Mouse (Mus musculus): ENCODE measurements around the gene Mars. TPM values are rescaled to one million over a fixed set of nuclear protein-coding genes. Genes with fewer than 3 reads are reported as not detected.
A peak's percentile ranks its signal among the peaks of the same experiment; 100 is the strongest.
"Not testable (repeated sequence)": the region's sequence is repeated elsewhere in the genome, so short reads cannot be mapped to it uniquely, and the experiment has no call there.

The Mars gene
- polyA plus RNA-seq, 1 experiment = 65.8 TPM

GRCm38 (mm10) chr10:127317277-127317676 lies 5.7 kb upstream of the Mars start:
- H3K36me3 ChIP-seq (ENCODE audit: control insufficient read depth, insufficient read depth, low read length) = no peaks in the 10 kb centered on the region
- WGBS = 93% methylated on average over 2 of the region's 2 CpGs
- peaks cover 26% of the 10 kb centered on the region for H3K4me1 ChIP-seq (replicated peaks; ENCODE audit: control insufficient read depth, insufficient read depth, low read length)
- no peak overlapping the region for H3K27ac ChIP-seq (ENCODE audit: control insufficient read depth, insufficient read depth, low read length)
- no peak overlapping the region for H3K4me3 ChIP-seq (ENCODE audit: control insufficient read depth, insufficient read depth, low read length)
- DNase-seq = no peak
- TF ChIP-seq CTCF (IDR thresholded peaks at IDR 0.05; ENCODE audit: borderline replicate concordance, control insufficient read depth, extremely low read depth, insufficient read depth, low read length, poor library complexity) = no peak
- no peak for TF ChIP-seq POLR2A (IDR thresholded peaks at IDR 0.05; ENCODE audit: control insufficient read depth, extremely low read depth, insufficient read depth, low read length, poor library complexity)
- H3K27me3 ChIP-seq (ENCODE audit: control insufficient read depth, insufficient read depth, low read length) = no peaks in the 10 kb centered on the region

DNA sequence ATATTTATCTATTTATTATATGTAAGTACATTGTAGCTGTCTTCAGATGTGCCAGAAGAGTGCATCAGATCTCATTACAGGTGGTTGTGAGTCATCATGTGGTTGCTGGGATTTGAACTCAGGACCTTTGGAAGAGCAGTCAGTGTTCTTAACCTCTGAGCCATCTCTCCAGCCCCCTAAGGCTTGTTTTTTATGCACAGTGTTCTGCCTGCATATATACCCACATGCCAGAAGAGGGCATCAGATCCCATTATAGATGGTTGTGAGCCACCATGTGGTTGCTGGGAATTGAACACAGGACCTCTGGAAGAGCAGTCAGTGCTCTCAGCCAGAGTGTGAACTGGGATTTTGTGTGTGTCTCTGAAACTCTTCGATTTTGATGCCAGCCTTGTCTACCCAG lies 3.4 kb upstream of the Mars start:
- not testable (repeated sequence) for H3K4me3 ChIP-seq (ENCODE audit: control insufficient read depth, insufficient read depth, low read length); H3K36me3 ChIP-seq (ENCODE audit: control insufficient read depth, insufficient read depth, low read length); DNase-seq; H3K4me1 ChIP-seq (replicated peaks; ENCODE audit: control insufficient read depth, insufficient read depth, low read length); H3K27ac ChIP-seq (ENCODE audit: control insufficient read depth, insufficient read depth, low read length); H3K27me3 ChIP-seq (ENCODE audit: control insufficient read depth, insufficient read depth, low read length)
- WGBS = 93% methylated on average over 1 of the region's 1 CpGs

GRCm38 (mm10) chr10:127313516-127313915 lies 1.9 kb upstream of the Mars start:
- not testable (repeated sequence) for H3K36me3 ChIP-seq (ENCODE audit: control insufficient read depth, insufficient read depth, low read length); H3K4me3 ChIP-seq (ENCODE audit: control insufficient read depth, insufficient read depth, low read length); DNase-seq; H3K27ac ChIP-seq (ENCODE audit: control insufficient read depth, insufficient read depth, low read length); H3K27me3 ChIP-seq (ENCODE audit: control insufficient read depth, insufficient read depth, low read length); H3K4me1 ChIP-seq (replicated peaks; ENCODE audit: control insufficient read depth, insufficient read depth, low read length)
- WGBS = 99% methylated on average over 5 of the region's 5 CpGs

DNA sequence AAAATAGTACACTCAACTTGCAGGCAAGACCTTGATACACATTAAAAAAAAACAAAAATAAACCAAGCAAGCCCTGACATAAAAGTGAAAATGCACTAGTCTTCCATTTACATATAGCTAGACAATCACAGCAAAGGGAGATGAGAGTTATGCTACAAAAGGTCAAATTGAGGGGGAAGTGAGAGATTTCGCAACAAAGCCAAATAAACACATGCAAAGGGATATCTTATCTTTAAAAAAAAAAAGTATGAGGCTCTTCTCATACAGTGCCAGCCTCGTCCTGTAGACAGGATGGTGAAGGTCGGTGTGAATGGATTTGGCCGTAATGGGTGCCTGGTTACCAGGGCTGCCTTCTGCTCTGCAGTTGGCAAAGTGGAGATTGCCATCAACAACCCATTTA lies 1.3 kb upstream of the Mars start:
- WGBS = 66% methylated on average over 4 of the region's 4 CpGs
- TF ChIP-seq CTCF (IDR thresholded peaks at IDR 0.05; ENCODE audit: borderline replicate concordance, control insufficient read depth, extremely low read depth, insufficient read depth, low read length, poor library complexity) = no peak
- TF ChIP-seq POLR2A (IDR thresholded peaks at IDR 0.05; ENCODE audit: control insufficient read depth, extremely low read depth, insufficient read depth, low read length, poor library complexity) = no peak
- no peak for DNase-seq
- Histone ChIP-seq H3K27me3 (ENCODE audit: control insufficient read depth, insufficient read depth, low read length) (no peaks in the 10 kb centered on the region), H3K4me1 (replicated peaks; ENCODE audit: control insufficient read depth, insufficient read depth, low read length) (0 out of 2 replicates have a peak, but pooled peaks cover 4% of the 10 kb centered on the region), H3K4me3 (ENCODE audit: control insufficient read depth, insufficient read depth, low read length) (no peak overlapping the region), H3K27ac (ENCODE audit: control insufficient read depth, insufficient read depth, low read length) (no peak overlapping the region), H3K36me3 (ENCODE audit: control insufficient read depth, insufficient read depth, low read length) (peaks cover 12% of the 10 kb centered on the region)

- 1% methylated on average over 4 of the region's 4 CpGs for WGBS
- 0 out of 2 replicates have a peak, but pooled peaks cover 4% of the 10 kb centered on the region for H3K4me1 ChIP-seq (replicated peaks; ENCODE audit: control insufficient read depth, insufficient read depth, low read length)
- TF ChIP-seq POLR2A (IDR thresholded peaks at IDR 0.05; ENCODE audit: control insufficient read depth, extremely low read depth, insufficient read depth, low read length, poor library complexity) (no peak), CTCF (IDR thresholded peaks at IDR 0.05; ENCODE audit: borderline replicate concordance, control insufficient read depth, extremely low read depth, insufficient read depth, low read length, poor library complexity) (no peak)
- DNase-seq = peak; percentile 89
- peaks cover 13% of the 10 kb centered on the region for H3K36me3 ChIP-seq (ENCODE audit: control insufficient read depth, insufficient read depth, low read length)
- H3K4me3 ChIP-seq (ENCODE audit: control insufficient read depth, insufficient read depth, low read length) = peak overlapping the region; percentile 93
- no peaks in the 10 kb centered on the region for H3K27me3 ChIP-seq (ENCODE audit: control insufficient read depth, insufficient read depth, low read length)
- H3K27ac ChIP-seq (ENCODE audit: control insufficient read depth, insufficient read depth, low read length) = peak overlapping the region; percentile 70
Observed at GRCm38 (mm10) chr10:127312356-127312676, 730 bp upstream of the Mars start.

DNA sequence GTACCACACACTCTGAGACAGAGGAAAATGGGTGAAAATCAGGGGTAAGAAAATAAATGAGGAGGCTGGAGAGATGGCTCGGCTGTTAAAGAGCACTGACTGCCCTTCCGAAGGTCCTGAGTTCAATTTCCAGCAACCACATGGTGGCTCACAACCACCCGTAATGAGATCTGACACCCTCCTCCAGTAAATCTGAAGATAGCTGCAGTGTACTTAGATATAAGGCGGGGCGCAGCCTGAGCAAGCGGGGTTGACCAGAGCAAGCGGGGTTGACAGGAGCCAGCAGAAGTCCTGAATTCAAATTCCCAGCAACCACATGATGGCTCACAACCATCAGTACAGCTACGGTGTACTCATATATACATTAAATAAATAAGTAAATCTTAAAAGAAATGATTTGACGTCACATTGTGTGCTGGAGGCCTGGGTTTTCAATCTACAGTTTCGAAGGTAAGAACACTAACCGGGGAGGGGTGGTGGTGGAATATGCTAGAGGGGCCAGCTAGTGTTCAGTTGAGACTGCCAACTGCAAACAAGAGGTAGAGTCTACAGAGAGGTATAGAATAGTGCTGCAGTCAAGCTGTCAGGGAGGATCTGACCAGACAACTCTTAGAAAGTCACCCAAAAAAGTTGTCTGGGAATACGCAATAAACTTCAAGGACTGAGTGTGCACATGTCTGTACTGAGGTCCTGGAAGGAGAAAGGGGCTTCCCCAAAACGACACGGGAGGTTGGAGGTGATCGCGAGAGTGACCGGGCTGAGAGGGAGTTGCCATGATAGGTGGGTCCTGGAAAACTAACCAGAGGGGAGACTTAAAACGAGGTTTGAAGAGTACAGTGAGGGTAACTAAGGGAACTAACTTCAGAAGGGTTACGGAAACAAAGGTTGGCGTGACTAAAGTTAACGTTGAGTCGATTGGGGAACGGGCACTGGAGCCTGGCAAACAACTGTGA lies 787 bp downstream of the Mars start:
- no peak overlapping the region for H3K27ac ChIP-seq (ENCODE audit: control insufficient read depth, insufficient read depth, low read length)
- WGBS = 40% methylated on average over 23 of the region's 23 CpGs

GRCm38 (mm10) chr10:127309167-127309566 lies 2.4 kb downstream of the Mars start:
- 94% methylated on average over 3 of the region's 3 CpGs for WGBS
- H3K27me3 ChIP-seq (ENCODE audit: control insufficient read depth, insufficient read depth, low read length); DNase-seq; H3K4me1 ChIP-seq (replicated peaks; ENCODE audit: control insufficient read depth, insufficient read depth, low read length); H3K4me3 ChIP-seq (ENCODE audit: control insufficient read depth, insufficient read depth, low read length); H3K27ac ChIP-seq (ENCODE audit: control insufficient read depth, insufficient read depth, low read length): not testable (repeated sequence)
- H3K36me3 ChIP-seq (ENCODE audit: control insufficient read depth, insufficient read depth, low read length) = peaks cover 38% of the 10 kb centered on the region

More for the DNA sequence above, 787 bp downstream of the Mars start:
- Histone ChIP-seq H3K27me3 (ENCODE audit: control insufficient read depth, insufficient read depth, low read length) (no peaks in the 10 kb centered on the region), H3K4me1 (replicated peaks; ENCODE audit: control insufficient read depth, insufficient read depth, low read length) (0 out of 2 replicates have a peak, but pooled peaks cover 4% of the 10 kb centered on the region), H3K4me3 (ENCODE audit: control insufficient read depth, insufficient read depth, low read length) (peak overlapping the region; percentile 93), H3K36me3 (ENCODE audit: control insufficient read depth, insufficient read depth, low read length) (peaks cover 28% of the 10 kb centered on the region)
- no peak for TF ChIP-seq POLR2A (IDR thresholded peaks at IDR 0.05; ENCODE audit: control insufficient read depth, extremely low read depth, insufficient read depth, low read length, poor library complexity)
- TF ChIP-seq CTCF (IDR thresholded peaks at IDR 0.05; ENCODE audit: borderline replicate concordance, control insufficient read depth, extremely low read depth, insufficient read depth, low read length, poor library complexity) = no peak
- DNase-seq = no peak

Measured in thymus, adult 2 months (tissue).